Mouse (Mus musculus) layer of hippocampus, adult 9-10 months (tissue): ENCODE measurements around the gene Myoz2.
A peak's percentile ranks its signal among the peaks of the same experiment; 100 is the strongest.

ENCODE experiments used
- DNase-seq: peaks from one replicate; pipeline ENCODE4 v3.0.0; 2022; ENCODE audit warnings: low spot score

The Myoz2 gene

GRCm38 (mm10) chr3:123007386-123007785, 27.4 kb downstream of the Myoz2 start:
- no peak for DNase-seq

- no peak for DNase-seq
These were observed 33.8 kb downstream of the Myoz2 start for GRCm38 (mm10) chr3:123001053-123001452.

- no peak for DNase-seq
These were observed 36.3 kb downstream of the Myoz2 start for GRCm38 (mm10) chr3:122998511-122998910.

- no peak for DNase-seq
These were observed 37.8 kb downstream of the Myoz2 start for GRCm38 (mm10) chr3:122996968-122997367.

GRCm38 (mm10) chr3:122986906-122987305, 47.9 kb downstream of the Myoz2 start:
- DNase-seq = no peak

- DNase-seq = no peak
These were observed 48.4 kb downstream of the Myoz2 start for GRCm38 (mm10) chr3:122986386-122986785.

- no peak for DNase-seq
These were observed 49.5 kb downstream of the Myoz2 start for GRCm38 (mm10) chr3:122985183-122985944.

- peak; percentile 79 for DNase-seq
These were observed 50.3 kb downstream of the Myoz2 start, which contains the start of gene Usp53 for GRCm38 (mm10) chr3:122984249-122985182. Gene Usp53 (minus strand): TSS chr3:122984510.

GRCm38 (mm10) chr3:122983849-122984248, 51.0 kb downstream of the Myoz2 start:
- DNase-seq = no peak

- DNase-seq = no peak
These were observed 58.9 kb downstream of the Myoz2 start for GRCm38 (mm10) chr3:122975964-122976363.

GRCm38 (mm10) chr3:122975363-122975762, 59.5 kb downstream of the Myoz2 start:
- DNase-seq = no peak

GRCm38 (mm10) chr3:122974833-122975232, 60.0 kb downstream of the Myoz2 start:
- DNase-seq = no peak

GRCm38 (mm10) chr3:122972126-122972822, 62.5 kb downstream of the Myoz2 start:
- no peak for DNase-seq

GRCm38 (mm10) chr3:122968391-122968790, 66.4 kb downstream of the Myoz2 start:
- no peak for DNase-seq

- no peak for DNase-seq
These were observed 70.5 kb downstream of the Myoz2 start for GRCm38 (mm10) chr3:122964301-122964700.
